Mouse (Mus musculus): ENCODE data around the gene Farp1.

The Farp1 gene

DNA sequence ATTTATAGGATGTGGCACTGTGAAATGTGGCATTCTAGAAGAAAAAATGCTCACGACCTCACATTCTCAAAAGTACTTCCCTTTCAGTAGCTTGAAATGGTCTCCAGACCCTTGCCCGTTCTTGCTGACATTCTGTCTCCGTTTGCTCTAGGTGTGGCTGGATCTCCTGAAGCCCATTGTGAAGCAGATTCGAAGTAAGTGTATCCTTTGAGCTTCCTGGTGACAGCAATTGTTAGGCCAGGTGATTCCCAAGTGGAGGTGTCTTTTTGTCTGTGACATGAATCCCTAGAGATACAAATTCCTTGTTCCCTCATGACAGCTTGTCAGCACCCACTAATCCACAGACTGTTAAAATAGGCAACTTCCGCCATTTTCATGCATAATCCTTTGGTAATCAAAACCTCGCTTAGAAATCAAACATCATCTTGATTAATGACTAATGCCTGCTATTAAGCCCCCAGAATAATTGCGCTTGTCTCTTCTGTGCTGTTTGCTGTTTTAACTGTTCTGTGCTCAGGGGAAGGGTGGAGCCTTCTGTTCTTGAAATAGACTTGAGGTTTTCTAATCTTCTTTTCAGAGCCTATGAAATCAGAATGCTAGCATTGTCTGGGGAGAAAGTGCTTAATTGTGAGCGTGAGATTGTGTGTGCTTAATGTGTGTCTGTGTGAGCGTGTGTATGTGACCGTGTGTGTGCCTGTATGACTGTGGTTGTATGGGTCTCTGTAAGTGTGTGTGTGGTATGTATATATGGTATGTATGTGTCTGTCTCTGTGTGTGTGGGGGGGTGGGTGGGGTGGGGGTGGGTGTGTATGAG is 184.4 kb downstream of the Farp1 start:
- no peak for DNase-seq (ENCODE audit: low read depth, low spot score)

DNA sequence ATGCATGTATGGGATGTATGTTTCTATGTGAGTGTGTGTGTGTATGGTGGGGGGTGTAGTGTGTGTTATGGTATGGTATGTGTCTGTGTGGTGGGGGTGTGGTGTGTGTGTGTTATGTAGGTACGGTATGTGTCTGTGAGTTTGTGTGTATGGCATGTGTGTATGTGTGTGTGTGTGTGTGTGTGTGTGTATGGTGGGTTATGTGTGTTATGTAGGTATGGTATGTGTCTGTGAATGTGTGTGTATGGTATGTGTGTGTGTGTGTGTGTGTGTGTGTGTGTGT is 185.0 kb downstream of the Farp1 start:
- DNase-seq (ENCODE audit: low read depth, low spot score): no peak

DNA sequence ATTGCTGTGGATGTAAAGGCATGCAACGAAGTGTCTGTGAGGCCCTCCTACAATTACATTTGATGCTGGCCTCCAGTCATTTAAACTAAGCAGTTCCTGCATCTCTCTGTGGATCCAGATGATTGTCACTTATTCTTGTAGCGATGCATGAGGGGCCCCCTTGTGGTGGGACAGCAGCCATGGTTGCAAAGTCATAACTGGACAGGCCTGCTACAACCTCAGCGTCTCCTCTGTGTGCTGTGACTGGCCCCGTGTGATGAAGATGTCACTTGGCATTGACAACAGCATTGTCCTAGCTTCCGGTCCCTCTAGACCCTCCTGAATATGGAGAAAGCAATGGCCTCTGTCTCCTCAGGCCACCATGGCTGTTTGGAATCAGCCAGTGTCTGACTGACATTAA is 185.7 kb downstream of the Farp1 start:
- DNase-seq (ENCODE audit: low read depth, low spot score): peak; percentile 56

DNA sequence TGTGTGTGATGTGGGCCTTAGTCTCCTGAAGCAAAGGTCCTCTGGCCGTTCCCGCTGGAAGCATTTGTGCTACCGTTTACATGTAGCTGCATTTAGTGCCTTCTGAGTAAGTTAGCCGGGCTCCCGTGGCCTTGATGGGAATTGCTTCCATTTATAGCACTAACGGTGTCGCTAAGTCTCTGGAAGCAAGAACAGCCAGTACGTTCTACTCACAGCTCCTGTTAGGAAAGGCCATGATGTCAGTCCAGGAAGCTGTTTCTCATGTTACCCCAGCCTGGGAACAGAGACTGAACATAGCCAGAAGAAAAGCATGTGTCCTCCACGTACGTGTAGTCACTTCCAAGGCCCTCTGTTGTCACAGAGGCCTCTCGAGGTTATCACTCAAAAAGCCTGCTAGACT is 190.8 kb downstream of the Farp1 start:
- peak; percentile 80 for DNase-seq (ENCODE audit: low read depth, low spot score)

DNA sequence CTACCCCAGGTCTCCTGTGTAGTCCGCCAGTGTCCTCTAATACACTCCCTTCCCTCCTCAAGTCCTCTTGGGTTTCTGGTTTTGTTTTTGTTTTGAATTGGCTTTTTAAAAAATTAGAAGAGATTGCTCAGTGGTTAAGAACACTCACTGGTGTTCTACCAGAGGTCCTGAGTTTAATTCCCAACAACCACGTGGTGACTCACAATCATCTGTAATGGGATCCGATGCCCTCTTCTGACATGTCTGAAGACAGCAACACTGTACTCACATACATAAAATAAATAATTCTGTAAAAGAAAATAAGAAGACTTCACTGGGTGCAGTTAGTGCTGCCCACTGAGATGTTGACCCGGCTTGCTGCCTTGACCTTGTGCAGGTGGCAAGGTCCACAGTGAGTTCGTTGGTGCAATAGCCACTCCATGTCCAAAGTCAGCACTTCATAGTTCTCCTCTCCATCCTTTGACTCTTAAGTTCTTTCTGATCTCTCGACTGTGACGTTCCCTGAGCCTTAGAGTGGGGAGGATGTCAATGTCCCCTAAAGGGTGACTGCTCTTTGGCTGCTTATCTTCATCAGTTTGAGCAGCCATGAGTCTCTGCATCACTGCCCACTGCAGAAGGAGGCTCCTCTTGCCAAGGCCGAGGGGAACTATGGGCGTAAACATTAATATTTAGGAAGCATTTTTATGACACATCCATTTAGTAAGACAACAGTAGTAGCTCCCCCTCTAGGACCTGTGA is 194.2 kb downstream of the Farp1 start:
- no peak for DNase-seq (ENCODE audit: low read depth, low spot score)

DNA sequence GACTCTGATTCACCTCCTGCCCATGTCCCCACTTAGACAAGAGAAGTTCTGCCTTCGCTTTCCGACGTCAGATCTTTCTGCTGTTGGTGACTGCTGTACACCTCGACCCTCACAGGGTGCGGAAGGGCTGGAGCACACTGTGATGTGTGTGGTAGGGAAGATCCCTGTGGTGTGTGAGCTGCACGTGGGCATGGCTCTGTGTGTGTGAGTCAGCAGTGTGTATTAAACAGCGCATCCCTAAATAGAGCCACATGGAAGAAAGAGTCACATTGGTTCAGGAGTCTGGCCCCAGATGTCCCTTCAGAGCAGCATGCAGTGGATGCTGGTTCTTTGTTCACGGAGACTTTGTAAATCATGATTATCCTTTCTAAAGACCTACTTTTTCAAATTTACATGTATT is 196.2 kb downstream of the Farp1 start:
- DNase-seq (ENCODE audit: low read depth, low spot score): no peak

DNA sequence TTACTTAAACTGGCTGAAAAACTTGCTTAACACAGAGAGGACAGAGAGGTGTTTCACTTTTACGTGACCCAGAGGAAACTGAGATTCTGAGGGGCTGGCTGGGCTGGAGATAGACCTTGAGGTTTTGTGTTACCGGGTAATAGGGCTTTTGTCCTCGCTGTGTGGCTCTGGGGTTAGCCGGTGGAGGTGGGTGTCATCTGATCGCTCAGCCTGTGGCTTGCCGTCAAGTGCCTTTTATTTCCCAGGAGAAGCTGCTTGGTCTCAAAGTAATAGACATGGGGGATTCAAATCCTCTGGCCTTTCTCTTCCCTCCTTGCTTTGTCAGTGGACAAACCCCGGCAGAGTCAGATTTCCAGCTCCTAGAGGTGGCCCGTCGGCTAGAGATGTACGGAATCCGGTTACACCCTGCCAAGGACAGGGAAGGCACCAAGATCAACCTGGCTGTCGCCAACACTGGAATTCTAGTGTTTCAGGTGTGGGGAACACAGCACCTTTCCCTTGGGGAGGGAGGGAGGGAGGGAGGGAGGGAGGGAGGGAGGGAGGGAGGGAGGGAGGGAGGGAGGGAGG is 199.8 kb downstream of the Farp1 start:
- DNase-seq (ENCODE audit: low read depth, low spot score): no peak

DNA sequence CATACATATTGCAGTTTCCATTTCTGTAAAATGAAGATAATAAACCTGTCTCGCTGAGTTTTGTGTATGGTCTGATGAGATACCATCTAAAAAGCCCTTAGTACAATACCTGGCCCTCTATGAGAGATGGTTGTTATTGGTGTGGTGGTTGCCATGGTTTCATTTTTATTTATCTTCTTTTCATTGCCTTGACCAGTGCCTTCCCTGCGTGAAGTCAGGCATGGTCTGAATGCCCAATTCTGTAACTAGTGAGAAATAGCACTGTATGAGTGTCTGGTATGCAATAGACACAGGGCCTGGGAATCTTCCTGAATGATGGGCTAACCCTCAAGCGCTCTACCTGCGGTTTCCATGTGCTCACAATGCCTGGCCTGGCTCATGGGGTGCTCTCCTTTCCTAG is 201.7 kb downstream of the Farp1 start:
- DNase-seq (ENCODE audit: low read depth, low spot score): no peak

DNA sequence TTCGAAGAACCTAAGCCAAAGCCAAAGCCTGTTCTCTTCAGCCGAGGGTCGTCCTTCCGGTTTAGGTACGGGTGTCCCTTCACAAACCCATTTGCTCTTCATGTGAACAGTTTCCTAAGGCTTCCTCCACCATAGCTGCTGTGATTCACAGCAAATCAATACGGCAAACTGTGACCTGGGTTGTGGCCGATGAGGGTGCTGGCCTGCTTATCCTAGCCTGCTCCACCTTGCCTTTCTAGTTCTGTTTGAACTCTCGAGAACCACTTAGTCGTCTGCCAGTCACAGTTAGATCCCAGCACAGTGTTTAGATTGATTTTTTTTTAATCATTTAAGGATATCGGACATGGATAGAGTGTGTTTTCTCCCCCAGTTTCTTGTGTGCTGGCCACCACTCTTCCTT is 203.7 kb downstream of the Farp1 start:
- DNase-seq (ENCODE audit: low read depth, low spot score): no peak

DNA sequence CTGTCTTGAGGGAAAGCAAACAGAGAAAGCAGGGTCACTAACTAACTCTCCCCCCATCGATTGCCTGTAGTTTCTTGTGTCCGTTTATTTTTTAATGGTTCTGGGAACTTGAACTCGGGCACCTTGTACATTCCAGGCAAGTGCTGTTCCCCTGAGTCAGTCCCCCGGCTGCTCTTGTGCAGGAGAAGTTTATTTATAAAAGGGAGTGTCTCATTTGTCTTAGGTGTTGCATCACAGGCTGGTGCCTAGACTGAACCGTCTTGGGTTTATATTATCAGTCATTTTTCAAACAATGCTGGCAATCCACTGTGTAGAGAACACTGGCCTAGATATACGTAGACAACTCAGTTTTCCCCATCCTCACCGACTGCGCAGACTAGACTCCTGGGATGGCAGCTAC is 204.4 kb downstream of the Farp1 start:
- no peak for DNase-seq (ENCODE audit: low read depth, low spot score)

DNA sequence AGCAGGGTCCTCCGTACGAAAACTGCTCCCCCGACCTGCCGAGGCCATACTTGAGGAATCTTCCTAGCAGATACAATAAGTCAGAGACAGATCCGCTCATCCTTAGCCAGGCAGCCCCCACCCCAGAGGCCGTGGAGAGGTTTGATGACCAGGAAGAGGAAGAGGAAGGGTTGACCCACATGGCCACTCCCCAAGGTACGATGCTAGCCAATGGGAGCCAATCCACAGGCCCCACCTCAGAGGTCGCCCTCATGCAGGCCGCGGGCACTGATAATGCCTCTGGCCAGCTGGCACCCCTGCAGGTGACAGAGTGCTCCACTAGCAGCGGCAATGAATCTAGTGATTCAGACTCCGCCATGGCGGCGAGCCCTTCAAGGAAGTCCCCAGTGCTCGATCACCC is 209.1 kb downstream of the Farp1 start:
- no peak for DNase-seq (ENCODE audit: low read depth, low spot score)

DNA sequence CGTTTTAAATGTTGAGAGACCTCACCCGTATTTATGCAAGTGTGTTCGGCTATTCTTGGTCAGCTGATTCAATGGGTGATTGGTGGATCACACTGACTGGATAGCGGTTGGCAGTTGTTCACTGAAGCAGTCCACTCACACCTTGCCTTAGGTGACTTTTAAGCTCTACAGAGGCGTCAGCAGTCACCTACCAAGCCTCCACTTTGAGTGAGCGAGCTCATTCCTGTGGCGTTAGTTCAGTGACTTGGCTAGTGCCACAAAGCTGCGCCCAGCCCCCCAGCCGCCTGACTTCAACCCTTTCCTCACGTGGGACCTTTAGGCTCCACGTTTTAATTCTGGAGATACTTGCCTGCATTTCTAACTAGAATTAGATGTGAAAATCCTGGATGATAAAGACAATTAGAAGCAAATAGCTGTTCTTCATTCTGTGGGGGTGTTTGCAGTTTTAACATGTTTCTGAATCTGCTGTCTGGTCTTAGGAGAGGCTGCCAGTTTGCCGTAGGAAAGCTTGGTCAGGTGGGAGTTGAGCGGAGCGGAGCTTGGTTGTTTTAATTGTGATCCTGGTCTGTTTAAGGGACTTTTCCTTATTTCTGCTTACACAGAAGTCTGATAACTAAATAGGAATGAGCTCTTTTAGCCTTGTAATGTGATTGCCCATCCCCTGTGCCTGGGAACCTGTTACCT is 211.2 kb downstream of the Farp1 start:
- no peak for DNase-seq (ENCODE audit: low read depth, low spot score)

DNA sequence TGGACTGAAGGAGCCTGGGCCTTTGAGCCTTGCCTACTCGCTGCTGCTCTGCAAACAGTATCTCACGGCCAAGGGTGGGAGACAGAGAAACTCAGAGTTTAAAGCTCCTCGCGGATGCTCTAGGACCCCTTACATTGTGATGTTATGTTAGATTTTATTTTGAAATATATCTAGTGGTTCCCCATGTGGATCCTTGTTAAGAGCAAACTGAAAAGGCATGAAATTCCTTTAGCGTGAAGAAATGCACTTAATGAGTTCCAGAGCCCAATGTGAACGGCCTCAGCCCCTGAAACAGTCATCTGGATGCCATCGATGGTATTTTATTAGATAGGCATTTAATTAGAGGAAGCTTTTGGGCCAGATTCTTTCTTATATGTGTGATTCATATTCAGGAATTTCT is 212.3 kb downstream of the Farp1 start:
- DNase-seq (ENCODE audit: low read depth, low spot score): peak; percentile 34

DNA sequence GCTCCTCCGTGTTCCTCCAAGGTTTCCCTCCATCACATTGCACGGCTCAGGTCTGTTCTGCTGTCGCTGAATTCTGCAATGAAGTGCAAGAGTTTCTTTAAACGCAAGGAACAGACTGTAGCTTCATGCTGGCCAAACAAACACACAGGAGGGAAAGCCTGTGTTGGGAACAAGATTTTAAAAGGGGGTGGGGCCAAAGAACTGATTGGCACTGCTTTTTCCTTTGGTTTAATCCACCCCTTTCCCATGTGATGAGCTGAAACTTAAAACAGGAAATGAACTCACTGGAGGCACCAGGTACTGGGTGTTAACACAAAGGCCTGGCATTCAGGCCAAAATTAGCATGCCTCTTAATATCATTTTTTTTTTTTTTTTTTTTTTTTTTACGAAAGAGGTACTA is 213.3 kb downstream of the Farp1 start:
- no peak for DNase-seq (ENCODE audit: low read depth, low spot score)

DNA sequence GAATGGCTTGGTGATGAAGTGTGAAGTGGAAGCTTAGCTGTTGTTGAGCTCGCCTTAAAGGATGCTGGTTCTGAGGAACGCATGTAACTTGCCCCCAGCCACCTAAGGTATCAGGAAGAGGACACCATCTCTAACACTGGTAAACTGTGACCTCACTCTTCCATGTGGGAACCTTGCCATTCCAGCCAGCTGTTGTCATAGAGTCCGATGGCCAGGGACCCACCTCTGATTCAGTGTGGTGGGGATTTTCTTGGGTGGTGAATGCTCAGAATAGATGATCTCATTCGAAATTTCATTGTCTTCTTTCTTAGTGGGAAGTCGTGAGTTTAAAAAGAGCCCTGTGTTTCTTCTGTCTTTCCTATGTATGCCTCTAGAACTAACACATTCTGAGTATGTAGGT is 216.1 kb downstream of the Farp1 start:
- no peak for DNase-seq (ENCODE audit: low read depth, low spot score)

DNA sequence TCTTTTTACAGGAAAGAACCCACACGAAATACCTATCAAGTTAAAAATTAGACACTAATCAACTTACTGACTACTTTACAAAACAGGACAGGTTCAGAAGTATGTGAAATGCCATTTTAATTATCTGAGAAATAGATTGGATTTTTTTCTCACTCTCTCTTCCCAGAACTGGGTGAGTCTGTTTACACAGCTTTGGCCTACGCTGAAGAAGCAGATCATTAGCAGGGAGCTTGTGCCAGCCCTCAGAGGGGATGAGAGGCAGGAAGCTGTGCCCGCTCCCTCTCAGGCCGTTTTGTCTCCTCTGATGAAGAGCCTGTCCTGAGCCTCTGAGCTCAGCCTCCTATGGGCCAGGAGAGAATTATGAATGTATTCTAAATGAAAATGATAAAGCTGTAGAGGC is 216.7 kb downstream of the Farp1 start:
- DNase-seq (ENCODE audit: low read depth, low spot score): no peak

DNA sequence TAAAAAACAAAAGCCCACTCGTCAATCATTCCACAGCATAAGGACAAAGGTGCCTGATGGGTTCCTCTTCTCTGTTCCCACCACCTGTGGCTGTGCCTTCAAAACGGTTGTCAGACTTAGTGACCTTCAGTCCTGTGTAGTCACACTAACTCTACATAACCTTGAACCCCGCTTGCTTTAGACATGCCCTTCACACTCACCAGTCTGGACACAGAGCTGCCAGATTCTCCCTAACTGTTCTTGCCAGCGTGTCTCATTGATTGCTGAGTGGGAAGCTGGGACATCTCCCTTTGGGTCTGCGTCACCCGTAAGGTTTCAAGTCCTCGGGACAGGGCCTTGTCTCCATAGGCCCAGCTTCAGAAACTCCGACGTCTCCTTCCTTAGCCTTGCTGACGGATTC is 217.5 kb downstream of the Farp1 start:
- DNase-seq (ENCODE audit: low read depth, low spot score): no peak

DNA sequence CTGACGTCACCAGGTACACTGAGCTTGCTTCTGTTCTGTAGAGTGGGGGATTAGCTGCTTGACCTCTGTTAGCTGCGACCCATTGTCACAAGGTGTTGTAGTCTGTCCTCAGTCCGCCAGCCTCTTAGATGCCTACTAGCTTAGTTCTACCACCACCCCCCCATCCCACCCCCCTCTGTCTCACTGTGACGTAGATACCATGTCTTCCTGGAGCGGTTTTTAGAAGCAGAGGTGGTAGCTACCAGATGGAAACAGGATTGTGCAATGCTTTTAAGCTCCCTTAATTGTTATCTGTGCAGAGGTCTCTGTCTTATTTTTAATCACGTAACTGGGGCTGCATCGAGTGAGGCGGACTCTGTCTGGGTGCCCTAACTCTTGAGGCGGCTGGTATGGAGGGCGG is 219.9 kb downstream of the Farp1 start:
- DNase-seq (ENCODE audit: low read depth, low spot score): no peak

DNA sequence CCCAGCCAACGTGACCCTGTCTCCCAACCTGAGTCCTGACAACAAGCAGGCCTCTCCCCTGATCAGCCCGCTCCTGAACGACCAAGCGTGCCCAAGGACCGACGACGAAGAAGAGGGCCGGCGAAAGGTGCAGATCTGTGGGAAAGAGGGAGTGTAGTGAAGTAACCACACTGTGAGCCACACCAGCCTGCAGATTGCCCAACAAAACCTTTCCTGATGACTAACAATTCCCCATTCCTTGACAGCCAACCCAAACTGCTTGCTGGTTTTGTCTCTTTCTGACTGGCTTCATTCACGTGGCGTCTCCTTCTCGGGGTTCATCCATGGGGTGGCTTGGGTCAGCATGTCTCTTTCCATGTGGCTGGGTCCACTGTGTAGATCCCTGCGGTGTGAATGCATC is 220.5 kb downstream of the Farp1 start:
- no peak for DNase-seq (ENCODE audit: low read depth, low spot score)

DNA sequence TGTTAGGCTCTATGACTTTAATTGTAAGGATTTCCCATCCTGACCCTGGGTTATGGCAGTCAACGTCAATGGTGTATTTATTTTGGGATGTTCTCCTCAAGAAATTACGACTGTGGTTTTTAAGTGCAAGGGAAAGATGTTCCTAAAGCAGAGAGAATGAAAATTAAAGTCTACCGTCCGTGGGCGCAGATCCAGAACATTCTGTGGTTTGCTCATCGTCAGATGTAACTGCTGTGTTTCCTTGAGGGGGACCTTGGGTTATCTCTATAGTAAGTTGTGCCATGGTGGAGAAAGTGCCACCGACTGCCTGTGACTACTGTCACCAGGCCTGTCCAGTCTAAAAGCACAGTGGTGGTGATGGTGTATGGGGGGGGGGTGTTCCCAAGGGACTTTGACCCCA is 221.9 kb downstream of the Farp1 start:
- DNase-seq (ENCODE audit: low read depth, low spot score): no peak

DNA sequence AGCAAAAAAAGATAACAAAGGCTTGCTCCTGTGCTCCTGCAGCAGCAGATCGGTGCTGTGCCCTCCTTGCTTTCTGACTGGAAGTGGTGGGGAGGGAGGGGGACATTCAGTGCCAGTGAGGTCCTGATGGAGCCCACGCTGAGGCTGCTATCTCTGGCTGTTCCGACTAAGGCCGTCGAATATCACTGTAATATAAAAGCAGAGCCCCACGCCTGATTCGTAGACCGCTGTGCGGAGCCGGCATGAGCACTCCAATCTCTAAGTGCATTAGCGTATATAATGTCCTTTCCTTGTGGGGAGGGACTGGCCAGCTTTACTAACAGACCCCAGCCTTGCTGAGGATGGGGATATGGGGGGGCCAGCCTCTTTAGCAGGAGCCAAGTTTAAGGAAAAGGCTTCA is 224.3 kb downstream of the Farp1 start:
- DNase-seq (ENCODE audit: low read depth, low spot score): no peak

DNA sequence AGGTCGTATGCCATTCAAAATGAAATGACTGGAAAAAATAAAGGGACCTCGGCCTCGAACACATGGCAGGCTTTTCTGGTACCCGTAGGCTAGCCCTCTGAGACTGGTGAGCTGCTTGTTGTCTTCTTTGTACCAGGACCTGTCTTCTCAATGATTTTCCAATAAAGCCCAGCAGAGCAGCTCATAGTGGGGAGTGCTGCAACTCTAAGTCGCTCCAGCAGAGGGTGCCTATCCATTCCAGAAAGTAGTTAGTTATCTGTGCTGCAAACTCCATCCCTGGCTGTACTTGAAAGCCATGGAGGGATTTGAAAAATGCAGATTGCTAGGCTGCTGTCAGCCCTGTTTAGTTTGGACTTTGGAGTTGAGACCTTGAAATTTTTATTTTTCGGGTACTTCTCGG is 224.8 kb downstream of the Farp1 start:
- no peak for DNase-seq (ENCODE audit: low read depth, low spot score)
